Mouse (Mus musculus) intestine, embryonic 16.5 days (tissue): Measurements from ENCODE around the gene Arhgef33. TPM values are rescaled to one million over a fixed set of nuclear protein-coding genes. Genes with fewer than 3 reads are reported as not detected.

Source experiments
- ATAC-seq: fragments of 200-750 bp; cut with Nextera tagmentation; 2 replicates; pipeline ENCODE4 v1.8.0; 2017; ENCODE audit warnings: moderate TSS enrichment, moderate library complexity
- H3K27ac ChIP-seq: fragments of 300-500 bp; sonication (generic); 2 replicates; pipeline ENCODE4 v1.5.1; 2014; ENCODE audit warnings: mild to moderate bottlenecking, low read length
- H3K27me3 ChIP-seq: fragments of 300-500 bp; sonication (generic); replicated peaks from 2 replicates; pipeline ENCODE4 v1.6.1; 2014; ENCODE audit warnings: low read length, control low read depth, mixed read lengths; ENCODE audit not compliant: control insufficient read depth, insufficient read depth
- H3K36me3 ChIP-seq: fragments of 300-500 bp; sonication (generic); 2 replicates; pipeline ENCODE4 v1.6.1; 2014; ENCODE audit warnings: low read length, control low read depth; ENCODE audit not compliant: control insufficient read depth, insufficient read depth
- H3K4me1 ChIP-seq: fragments of 300-500 bp; sonication (generic); 2 replicates; pipeline ENCODE4 v1.6.1; 2014; ENCODE audit warnings: low read length, control low read depth, mixed read lengths; ENCODE audit not compliant: control insufficient read depth, insufficient read depth
- H3K4me2 ChIP-seq: fragments of 300-500 bp; sonication (generic); 2 replicates; pipeline ENCODE4 v1.6.1; 2014; ENCODE audit warnings: low read depth, low read length, control low read depth
- H3K4me3 ChIP-seq: fragments of 300-500 bp; sonication (generic); 2 replicates; pipeline ENCODE4 v1.5.1; 2014; ENCODE audit warnings: mild to moderate bottlenecking, low read length
- H3K9ac ChIP-seq: fragments of 300-500 bp; sonication (generic); 2 replicates; pipeline ENCODE4 v1.6.1; 2014; ENCODE audit warnings: low read depth, low read length
- H3K9me3 ChIP-seq: fragments of 300-500 bp; sonication (generic); 2 replicates; pipeline ENCODE4 v1.6.1; 2016; ENCODE audit warnings: low read length, control low read depth; ENCODE audit not compliant: control insufficient read depth
- WGBS: fragments of 180-500 bp; shearing (Covaris S2); extraction: QIAGEN DNeasy Blood & Tissue Kit; methylation state at CpG from one replicate; pipeline ENCODE4 v1.1.7; 2014; 5-methylcytosine and 5-hydroxymethylcytosine counted together
- polyA plus RNA-seq: library from polyadenylated mRNA; unstranded; fragments of >200 nt; fragmentation: Nextera tagmentation; extraction: Ambion mirVana; gene quantifications from 2 replicates; pipeline ENCODE4 v1.2.1, GENCODE M21; 2015

The Arhgef33 gene
- polyA plus RNA-seq, 1 experiment from 2014 or later: 0.33 TPM

DNA sequence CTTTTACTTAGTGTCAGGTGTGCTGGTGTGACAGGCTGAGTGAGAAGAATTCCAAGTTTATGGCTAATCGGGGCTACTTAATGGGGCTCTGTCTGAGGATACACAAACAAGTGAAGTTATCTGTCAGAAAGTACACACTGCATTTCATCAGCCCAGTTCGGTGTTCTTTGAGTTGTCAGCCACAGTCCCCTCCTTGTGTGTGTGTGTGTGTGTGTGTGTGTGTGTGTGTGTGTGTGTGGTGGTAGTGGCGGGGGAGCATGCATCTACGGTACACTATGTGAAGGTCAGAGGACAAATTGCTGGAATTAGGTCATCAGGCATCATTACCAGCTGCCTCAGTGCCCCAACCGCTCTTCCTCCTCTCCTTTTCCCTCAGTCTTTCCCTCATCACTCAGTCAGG lies 18.2 kb downstream of the Arhgef33 start:
- Histone ChIP-seq H3K4me3 (no peak overlapping the region), H3K27me3 (no peaks in the 10 kb centered on the region), H3K27ac (no peak overlapping the region), H3K9me3 (no peaks in the 10 kb centered on the region), H3K4me1 (no peaks in the 10 kb centered on the region), H3K4me2 (no peak overlapping the region), H3K9ac (no peak overlapping the region), H3K36me3 (no peaks in the 10 kb centered on the region)
- no peak for ATAC-seq
- WGBS: 51% methylated on average over 5 of the region's 5 CpGs

DNA sequence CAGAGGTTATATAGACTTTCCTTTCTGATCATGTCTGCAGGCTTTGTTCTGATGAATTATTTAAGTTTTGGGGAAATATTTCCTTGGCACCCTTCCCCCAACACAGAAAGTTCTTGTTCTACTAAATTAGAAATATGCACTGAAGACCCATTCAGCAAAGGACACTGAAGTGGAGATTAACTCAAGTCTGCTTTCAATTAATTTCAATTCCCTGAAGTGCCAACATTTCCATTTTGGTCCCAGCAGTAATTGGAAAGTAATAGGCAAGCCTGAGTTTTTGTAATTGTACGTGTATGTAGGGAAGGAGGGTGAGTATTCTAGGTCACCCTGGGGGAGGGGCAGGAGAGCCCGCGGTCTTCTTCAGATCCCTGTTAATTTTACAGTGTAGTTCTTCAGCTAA lies 19.2 kb downstream of the Arhgef33 start:
- H3K4me1 ChIP-seq: no peaks in the 10 kb centered on the region
- WGBS: 81% methylated on average over 3 of the region's 3 CpGs
- no peak overlapping the region for H3K4me2 ChIP-seq
- no peak overlapping the region for H3K27ac ChIP-seq
- no peaks in the 10 kb centered on the region for H3K36me3 ChIP-seq
- H3K4me3 ChIP-seq: no peak overlapping the region
- no peaks in the 10 kb centered on the region for H3K27me3 ChIP-seq
- H3K9me3 ChIP-seq: no peaks in the 10 kb centered on the region
- no peak overlapping the region for H3K9ac ChIP-seq
- no peak for ATAC-seq

DNA sequence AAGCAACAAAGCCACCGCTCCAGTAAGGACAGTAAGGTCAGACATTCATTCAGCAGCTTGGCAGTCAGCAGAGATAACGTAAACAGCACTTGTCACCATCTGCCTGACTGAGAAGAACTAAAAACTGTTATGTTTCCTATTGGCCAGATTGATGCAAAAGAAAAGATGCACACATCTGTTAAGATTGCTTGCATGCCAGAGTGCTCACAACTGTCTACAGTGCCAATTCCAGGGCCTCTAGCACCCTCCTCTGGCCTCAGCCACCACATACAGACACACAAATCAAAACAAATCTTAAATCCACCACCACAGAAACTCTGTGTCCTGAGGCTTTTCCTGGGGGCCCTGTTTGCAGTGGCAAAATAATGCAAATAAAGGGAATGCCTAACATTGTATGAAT lies 25.2 kb downstream of the Arhgef33 start:
- no peaks in the 10 kb centered on the region for H3K4me1 ChIP-seq
- no peaks in the 10 kb centered on the region for H3K27me3 ChIP-seq
- H3K4me3 ChIP-seq: no peak overlapping the region
- WGBS: 62% methylated on average over 2 of the region's 2 CpGs
- ATAC-seq: no peak; the same call in 1 of the 2 replicates
- no peak overlapping the region for H3K9ac ChIP-seq
- no peaks in the 10 kb centered on the region for H3K36me3 ChIP-seq
- H3K27ac ChIP-seq: no peak overlapping the region
- no peaks in the 10 kb centered on the region for H3K9me3 ChIP-seq
- no peak overlapping the region for H3K4me2 ChIP-seq

DNA sequence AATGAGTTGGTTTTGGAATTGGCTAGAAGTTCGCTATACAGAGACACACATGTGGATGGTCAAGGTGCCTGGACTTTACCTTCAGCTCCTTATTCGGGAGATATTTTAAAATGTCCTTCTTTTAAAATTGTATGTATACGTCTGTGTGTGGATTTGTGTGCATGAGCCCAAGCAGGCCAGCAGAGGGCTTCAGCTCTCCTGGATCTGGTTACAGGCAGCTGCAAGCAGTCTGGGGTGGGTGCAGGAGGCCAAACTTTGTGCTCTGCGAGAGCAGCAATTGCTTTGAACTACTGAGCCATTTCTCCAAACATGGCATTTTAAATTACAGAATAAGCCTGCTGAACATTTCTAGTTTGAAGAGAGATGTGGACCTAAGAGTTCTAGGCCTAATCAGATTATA lies 38.1 kb downstream of the Arhgef33 start:
- Histone ChIP-seq H3K9ac (no peak overlapping the region), H3K4me2 (no peak overlapping the region), H3K4me3 (no peak overlapping the region), H3K36me3 (no peaks in the 10 kb centered on the region), H3K27me3 (no peaks in the 10 kb centered on the region), H3K4me1 (no peaks in the 10 kb centered on the region), H3K27ac (no peak overlapping the region), H3K9me3 (no peaks in the 10 kb centered on the region)
- no peak for ATAC-seq
- WGBS: 78% methylated on average over 4 of the region's 4 CpGs

DNA sequence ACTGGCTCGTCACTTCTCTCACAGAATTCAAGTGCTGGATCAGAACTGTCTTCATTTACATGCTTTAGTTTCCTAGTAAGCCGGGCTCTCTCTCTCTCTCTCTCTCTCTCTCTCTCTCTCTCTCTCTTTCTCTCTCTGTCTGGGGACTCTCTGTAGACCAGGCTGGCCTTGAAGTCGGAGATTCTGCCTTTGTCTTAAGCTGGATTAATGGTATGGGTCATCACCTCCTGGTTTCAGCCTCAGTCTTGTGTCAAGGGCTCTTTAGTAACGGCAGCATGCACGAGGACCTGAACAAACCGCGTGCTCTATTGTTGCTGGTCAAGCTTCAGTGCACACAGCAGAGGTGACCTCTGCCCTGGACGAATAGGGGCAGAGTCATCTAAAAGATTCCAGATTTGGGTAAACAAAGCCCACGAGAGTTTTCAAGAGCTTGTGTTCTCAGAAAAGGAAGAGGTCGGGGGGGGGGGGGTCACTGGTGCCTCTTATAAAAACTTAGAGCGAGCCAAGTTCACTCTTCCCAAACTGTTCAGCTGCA lies 39.5 kb downstream of the Arhgef33 start:
- no peaks in the 10 kb centered on the region for H3K9me3 ChIP-seq
- H3K9ac ChIP-seq: no peak overlapping the region
- H3K36me3 ChIP-seq: no peaks in the 10 kb centered on the region
- no peak overlapping the region for H3K4me3 ChIP-seq
- no peak overlapping the region for H3K4me2 ChIP-seq
- H3K27ac ChIP-seq: no peak overlapping the region
- no peaks in the 10 kb centered on the region for H3K4me1 ChIP-seq
- no peak for ATAC-seq
- WGBS: 64% methylated on average over 11 of the region's 11 CpGs
- H3K27me3 ChIP-seq: no peaks in the 10 kb centered on the region

DNA sequence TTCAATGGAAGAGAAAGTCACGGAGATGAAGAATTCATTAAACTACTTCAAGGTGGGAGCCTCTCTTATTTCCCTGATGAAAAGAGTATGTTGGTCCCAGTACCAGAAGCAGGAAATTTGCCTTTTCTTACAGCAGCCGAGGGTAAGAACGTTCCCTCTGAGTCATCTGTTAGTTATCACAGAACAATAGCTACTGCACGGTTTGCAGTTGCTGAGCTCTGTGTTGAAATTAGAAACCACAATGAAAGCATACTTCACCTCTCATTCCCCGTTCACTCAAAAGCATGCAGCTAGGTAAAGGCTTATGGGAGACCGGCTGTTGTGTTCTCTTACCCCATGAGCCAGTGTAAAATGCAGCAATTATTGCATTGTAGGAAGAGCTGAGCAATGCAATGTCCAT lies 40.0 kb downstream of the Arhgef33 start:
- Histone ChIP-seq H3K27ac (no peak overlapping the region), H3K27me3 (no peaks in the 10 kb centered on the region), H3K9me3 (no peaks in the 10 kb centered on the region), H3K4me2 (no peak overlapping the region), H3K9ac (no peak overlapping the region), H3K36me3 (no peaks in the 10 kb centered on the region), H3K4me3 (no peak overlapping the region), H3K4me1 (no peaks in the 10 kb centered on the region)
- no peak for ATAC-seq
- 56% methylated on average over 6 of the region's 6 CpGs for WGBS

DNA sequence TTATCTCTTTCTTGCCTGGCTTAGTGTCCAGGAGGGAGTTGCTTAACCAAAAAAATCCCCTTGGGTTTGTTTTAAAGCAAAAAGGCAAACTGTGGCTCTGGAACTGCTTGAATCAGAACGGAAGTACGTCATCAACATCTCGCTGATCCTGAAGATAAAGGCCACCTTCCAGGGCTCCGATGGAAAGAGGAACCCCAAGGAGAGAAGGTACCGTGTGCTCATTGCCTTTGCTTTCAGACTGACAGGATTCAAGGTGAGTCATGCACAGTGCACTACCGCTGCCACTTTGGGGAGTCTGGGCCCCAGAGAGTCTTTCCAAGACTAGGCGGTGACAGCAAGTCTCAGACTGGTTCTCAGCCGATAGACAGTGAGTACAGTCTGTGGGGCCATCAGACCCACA lies 53.0 kb downstream of the Arhgef33 start:
- Histone ChIP-seq H3K27ac (no peak overlapping the region), H3K4me1 (no peaks in the 10 kb centered on the region), H3K9ac (no peak overlapping the region), H3K36me3 (no peaks in the 10 kb centered on the region), H3K4me2 (no peak overlapping the region), H3K9me3 (no peaks in the 10 kb centered on the region), H3K27me3 (no peaks in the 10 kb centered on the region), H3K4me3 (no peak overlapping the region)
- 85% methylated on average over 8 of the region's 8 CpGs for WGBS
- ATAC-seq: no peak

DNA sequence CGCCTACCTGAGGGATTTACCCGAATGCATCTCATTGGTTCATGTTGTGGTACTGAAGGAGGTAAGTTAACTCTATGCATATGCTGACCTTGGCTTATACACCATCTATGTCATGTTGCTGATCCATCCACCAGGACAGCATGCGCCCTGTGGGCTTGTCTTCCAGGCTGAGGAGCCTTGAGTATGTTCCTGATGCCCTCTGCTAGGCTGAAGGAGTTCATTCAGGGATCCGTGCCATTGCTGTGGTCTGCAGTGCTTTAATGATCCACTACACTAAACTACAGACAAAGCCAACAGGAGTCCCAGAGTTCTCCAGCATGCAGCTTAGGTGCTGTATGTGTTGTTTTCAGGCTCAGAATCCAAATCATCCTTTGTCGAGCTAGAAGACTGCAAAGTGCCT lies 60.1 kb downstream of the Arhgef33 start:
- H3K9me3 ChIP-seq: no peaks in the 10 kb centered on the region
- WGBS: 88% methylated on average over 5 of the region's 5 CpGs

DNA sequence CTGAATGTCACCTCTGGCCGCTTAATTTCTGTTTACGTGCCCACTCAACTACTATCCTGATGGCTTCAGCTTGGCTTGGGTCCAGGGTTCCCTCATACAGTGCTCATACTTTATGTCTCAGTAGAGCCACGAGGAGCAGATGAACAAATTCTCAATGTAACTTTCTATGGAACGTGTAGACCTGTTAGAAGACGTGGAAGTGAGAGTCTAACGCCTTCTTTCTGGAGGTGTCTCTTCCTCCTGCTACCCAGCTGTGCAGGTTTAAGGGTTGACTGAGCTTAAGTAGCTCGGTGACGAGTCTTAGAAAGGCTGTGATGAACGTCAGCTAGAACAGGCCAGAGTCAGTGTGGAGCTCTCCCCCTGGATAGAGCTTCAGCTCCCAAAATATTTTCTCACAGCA lies 61.4 kb downstream of the Arhgef33 start:
- H3K36me3 ChIP-seq: no peaks in the 10 kb centered on the region
- H3K27me3 ChIP-seq: no peaks in the 10 kb centered on the region
- no peaks in the 10 kb centered on the region; the same call in 1 of the 2 replicates for H3K4me1 ChIP-seq
- H3K27ac ChIP-seq: no peak overlapping the region
- H3K9ac ChIP-seq: no peak overlapping the region
- H3K9me3 ChIP-seq: no peaks in the 10 kb centered on the region
- WGBS: 83% methylated on average over 9 of the region's 9 CpGs
- no peak overlapping the region for H3K4me2 ChIP-seq
- ATAC-seq: no peak
- H3K4me3 ChIP-seq: no peak overlapping the region

More for the DNA sequence above, 60.1 kb downstream of the Arhgef33 start:
- Histone ChIP-seq H3K4me1 (no peaks in the 10 kb centered on the region), H3K4me3 (no peak overlapping the region), H3K27ac (no peak overlapping the region), H3K27me3 (no peaks in the 10 kb centered on the region), H3K36me3 (no peaks in the 10 kb centered on the region), H3K9ac (no peak overlapping the region), H3K4me2 (no peak overlapping the region)
- no peak for ATAC-seq
